Mouse (Mus musculus): ENCODE data around the gene Actrt2. TPM values are rescaled to one million over a fixed set of nuclear protein-coding genes. Genes with fewer than 3 reads are reported as not detected.

The Actrt2 gene
- polyA plus RNA-seq, 1 experiment from 2014 or later, result not detected

DNA sequence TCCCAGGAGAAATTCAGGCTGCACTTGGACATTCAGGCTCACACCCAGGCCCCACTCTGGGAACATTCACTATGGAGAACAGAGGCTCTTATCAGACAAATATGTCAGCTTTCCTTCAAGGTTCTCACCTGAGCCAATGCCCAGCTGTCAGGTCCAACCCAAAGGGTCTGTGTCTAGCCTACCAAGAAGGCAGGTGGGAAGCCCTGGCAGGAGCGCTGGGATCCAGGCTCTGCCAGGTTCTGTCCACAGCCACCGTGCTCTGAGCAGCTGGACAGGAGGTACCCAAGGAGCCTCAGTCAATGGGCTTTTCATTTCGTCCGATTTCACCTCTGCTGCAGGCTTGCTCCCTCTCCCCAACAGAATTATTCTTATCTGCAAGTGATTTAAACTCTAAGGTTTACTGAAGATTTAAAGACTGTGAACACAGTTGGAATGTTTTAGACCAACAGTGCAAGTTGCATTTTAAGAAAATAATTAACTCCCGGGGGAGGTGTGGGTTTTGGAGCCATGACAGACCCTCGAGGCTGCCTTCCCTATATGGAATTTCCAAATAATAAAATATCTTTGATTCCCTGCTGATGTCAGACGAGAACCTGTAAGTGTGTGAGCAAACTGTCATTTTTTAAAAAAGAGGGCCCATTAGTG is 35.9 kb upstream of the Actrt2 start:
- Histone ChIP-seq H3K4me2 (ENCODE audit: low read depth, low read length) (no peak overlapping the region), H3K27ac (ENCODE audit: low read length) (no peak overlapping the region), H3K27me3 (ENCODE audit: control insufficient read depth, insufficient read depth, low read depth, low read length) (no peaks in the 10 kb centered on the region), H3K9ac (ENCODE audit: low read depth, low read length) (no peak overlapping the region), H3K4me1 (ENCODE audit: control insufficient read depth, low read depth, low read length) (no peaks in the 10 kb centered on the region), H3K4me3 (ENCODE audit: low read depth, low read length) (no peak overlapping the region), H3K36me3 (ENCODE audit: control insufficient read depth, insufficient read depth) (no peaks in the 10 kb centered on the region), H3K9me3 (replicated peaks; ENCODE audit: control insufficient read depth, low read length) (no peaks in the 10 kb centered on the region)
- 59% methylated on average over 7 of the region's 7 CpGs for WGBS (ENCODE audit: insufficient replicate concordance)
- ATAC-seq (ENCODE audit: low read depth), result no peak

DNA sequence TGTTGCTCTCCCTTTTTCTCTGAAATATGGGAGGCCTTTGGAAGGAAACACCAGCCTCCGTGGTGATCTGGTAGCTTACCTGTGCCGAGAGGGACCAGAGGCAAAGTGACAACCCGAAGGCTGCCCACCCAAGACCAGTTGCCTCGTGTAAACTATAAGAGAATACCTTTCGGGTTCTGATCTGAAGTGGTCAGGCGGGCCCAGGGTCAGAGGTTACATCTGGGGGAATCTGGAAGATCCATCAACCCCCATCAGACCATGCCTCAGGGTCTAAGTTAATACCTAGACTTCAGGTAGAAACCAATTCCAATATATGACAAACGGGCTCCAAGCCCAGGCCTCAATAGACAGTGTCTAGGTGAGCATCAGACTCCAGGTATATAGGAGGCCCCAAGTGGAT is 35.3 kb upstream of the Actrt2 start:
- Histone ChIP-seq H3K36me3 (ENCODE audit: control insufficient read depth, insufficient read depth) (no peaks in the 10 kb centered on the region), H3K27ac (ENCODE audit: low read length) (no peak overlapping the region), H3K4me2 (ENCODE audit: low read depth, low read length) (no peak overlapping the region), H3K27me3 (ENCODE audit: control insufficient read depth, insufficient read depth, low read depth, low read length) (no peaks in the 10 kb centered on the region), H3K4me3 (ENCODE audit: low read depth, low read length) (no peak overlapping the region), H3K9ac (ENCODE audit: low read depth, low read length) (no peak overlapping the region), H3K9me3 (replicated peaks; ENCODE audit: control insufficient read depth, low read length) (no peaks in the 10 kb centered on the region), H3K4me1 (ENCODE audit: control insufficient read depth, low read depth, low read length) (no peaks in the 10 kb centered on the region)
- ATAC-seq (ENCODE audit: low read depth), result no peak
- 60% methylated on average over 7 of the region's 7 CpGs for WGBS (ENCODE audit: insufficient replicate concordance)

DNA sequence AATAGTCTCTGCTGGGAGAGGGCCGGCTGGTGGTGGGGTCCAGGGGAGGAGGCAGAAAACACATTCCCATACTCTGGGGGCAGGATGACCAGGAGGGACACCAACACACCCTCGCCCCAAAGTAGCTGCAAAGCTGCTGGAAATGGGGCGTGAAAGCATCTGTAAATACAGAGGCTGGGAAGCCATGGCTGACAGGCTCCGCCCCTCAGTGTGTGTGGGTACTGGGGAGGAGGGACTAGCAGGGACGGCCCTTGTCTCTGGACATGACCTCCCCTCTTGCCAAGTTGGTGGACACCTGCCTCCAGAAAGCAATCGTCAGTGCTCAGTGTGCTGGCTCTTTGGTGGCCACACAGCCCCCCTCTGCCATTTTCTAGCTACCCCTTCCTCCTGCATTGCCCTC is 34.5 kb upstream of the Actrt2 start:
- no peak overlapping the region for H3K27ac ChIP-seq (ENCODE audit: low read length)
- H3K9me3 ChIP-seq (replicated peaks; ENCODE audit: control insufficient read depth, low read length), result no peaks in the 10 kb centered on the region
- H3K4me1 ChIP-seq (ENCODE audit: control insufficient read depth, low read depth, low read length), result no peaks in the 10 kb centered on the region
- 43% methylated on average over 6 of the region's 6 CpGs for WGBS (ENCODE audit: insufficient replicate concordance)
- ATAC-seq (ENCODE audit: low read depth), result no peak
- H3K4me2 ChIP-seq (ENCODE audit: low read depth, low read length), result no peak overlapping the region
- no peak overlapping the region for H3K4me3 ChIP-seq (ENCODE audit: low read depth, low read length)
- no peaks in the 10 kb centered on the region for H3K36me3 ChIP-seq (ENCODE audit: control insufficient read depth, insufficient read depth)
- H3K9ac ChIP-seq (ENCODE audit: low read depth, low read length), result no peak overlapping the region
- no peaks in the 10 kb centered on the region for H3K27me3 ChIP-seq (ENCODE audit: control insufficient read depth, insufficient read depth, low read depth, low read length)

DNA sequence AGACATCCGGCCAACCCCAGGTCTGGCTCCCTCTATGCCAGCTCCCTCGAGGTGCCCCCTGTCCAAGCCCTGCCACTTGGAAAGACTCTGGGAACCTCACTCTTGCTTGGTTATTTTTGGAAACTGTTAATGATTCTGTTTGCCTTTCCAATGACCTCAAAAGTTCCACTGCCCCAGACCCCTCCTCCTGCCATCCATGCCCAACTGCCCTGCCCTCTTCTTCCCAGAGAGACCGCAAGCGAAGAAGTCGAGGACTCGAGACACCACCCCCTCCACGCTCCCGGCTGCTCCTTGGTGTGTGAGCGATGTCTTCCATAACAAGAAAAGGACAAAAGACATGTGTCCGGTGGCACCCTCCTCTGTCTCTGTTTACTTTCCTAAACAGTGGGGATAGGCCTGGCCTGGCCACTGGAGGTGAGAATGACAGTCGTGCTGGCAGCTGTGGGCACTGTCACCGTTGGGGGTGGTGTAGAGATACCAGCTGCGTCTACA is 33.3 kb upstream of the Actrt2 start:
- H3K4me1 ChIP-seq (ENCODE audit: control insufficient read depth, low read depth, low read length), result no peaks in the 10 kb centered on the region

DNA sequence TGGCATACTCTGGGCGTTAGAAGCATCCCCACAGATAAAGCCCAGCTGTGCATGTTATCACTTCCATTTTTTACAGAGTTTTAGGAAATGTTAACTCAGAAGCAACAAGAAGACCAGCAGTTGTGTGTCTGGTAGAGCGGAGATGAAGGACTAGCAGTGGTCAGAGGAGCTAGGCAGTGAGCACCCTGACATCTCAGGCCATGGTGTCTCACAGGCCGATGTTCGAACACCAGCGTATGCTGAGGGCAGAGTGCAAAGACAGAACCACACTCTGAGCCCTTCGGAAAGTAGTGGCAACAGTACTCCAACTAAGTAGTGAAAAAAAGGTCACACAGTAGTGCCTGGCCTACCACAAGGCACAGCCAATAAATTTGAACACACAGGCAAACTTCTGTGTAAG is 32.8 kb upstream of the Actrt2 start:
- 64% methylated on average over 6 of the region's 6 CpGs for WGBS (ENCODE audit: insufficient replicate concordance)
- Histone ChIP-seq H3K4me1 (ENCODE audit: control insufficient read depth, low read depth, low read length) (no peaks in the 10 kb centered on the region), H3K4me3 (ENCODE audit: low read depth, low read length) (no peak overlapping the region), H3K9me3 (replicated peaks; ENCODE audit: control insufficient read depth, low read length) (no peaks in the 10 kb centered on the region), H3K36me3 (ENCODE audit: control insufficient read depth, insufficient read depth) (no peaks in the 10 kb centered on the region), H3K27me3 (ENCODE audit: control insufficient read depth, insufficient read depth, low read depth, low read length) (no peaks in the 10 kb centered on the region), H3K27ac (ENCODE audit: low read length) (no peak overlapping the region), H3K4me2 (ENCODE audit: low read depth, low read length) (no peak overlapping the region), H3K9ac (ENCODE audit: low read depth, low read length) (no peak overlapping the region)
- no peak for ATAC-seq (ENCODE audit: low read depth)

More for the DNA sequence above, 33.3 kb upstream of the Actrt2 start:
- Histone ChIP-seq H3K27ac (ENCODE audit: low read length) (no peak overlapping the region), H3K9me3 (replicated peaks; ENCODE audit: control insufficient read depth, low read length) (no peaks in the 10 kb centered on the region), H3K9ac (ENCODE audit: low read depth, low read length) (no peak overlapping the region), H3K4me3 (ENCODE audit: low read depth, low read length) (no peak overlapping the region), H3K36me3 (ENCODE audit: control insufficient read depth, insufficient read depth) (no peaks in the 10 kb centered on the region), H3K27me3 (ENCODE audit: control insufficient read depth, insufficient read depth, low read depth, low read length) (no peaks in the 10 kb centered on the region), H3K4me2 (ENCODE audit: low read depth, low read length) (no peak overlapping the region)
- no peak for ATAC-seq (ENCODE audit: low read depth)
- 78% methylated on average over 13 of the region's 13 CpGs for WGBS (ENCODE audit: insufficient replicate concordance)

DNA sequence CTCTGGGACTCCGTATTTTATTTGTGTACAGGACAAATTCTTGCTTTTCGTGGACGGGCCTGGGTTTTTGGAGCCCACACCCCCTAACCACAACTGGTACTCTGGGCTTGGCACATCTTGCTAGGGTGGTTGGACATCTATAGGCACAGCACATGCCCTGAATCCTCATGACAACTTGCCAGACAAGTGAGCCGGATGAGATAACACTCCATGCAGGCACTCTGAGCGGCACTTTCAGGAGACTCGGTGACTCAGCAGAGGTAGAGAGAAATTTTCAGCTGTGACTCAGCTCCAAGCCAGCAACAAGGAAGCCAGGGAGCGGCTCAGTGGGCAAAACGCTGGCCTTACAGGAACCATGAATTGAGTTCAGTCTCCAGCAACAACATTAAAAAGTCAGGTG is 31.6 kb upstream of the Actrt2 start:
- H3K27me3 ChIP-seq (ENCODE audit: control insufficient read depth, insufficient read depth, low read depth, low read length), result no peaks in the 10 kb centered on the region
- 35% methylated on average over 8 of the region's 8 CpGs for WGBS (ENCODE audit: insufficient replicate concordance)

DNA sequence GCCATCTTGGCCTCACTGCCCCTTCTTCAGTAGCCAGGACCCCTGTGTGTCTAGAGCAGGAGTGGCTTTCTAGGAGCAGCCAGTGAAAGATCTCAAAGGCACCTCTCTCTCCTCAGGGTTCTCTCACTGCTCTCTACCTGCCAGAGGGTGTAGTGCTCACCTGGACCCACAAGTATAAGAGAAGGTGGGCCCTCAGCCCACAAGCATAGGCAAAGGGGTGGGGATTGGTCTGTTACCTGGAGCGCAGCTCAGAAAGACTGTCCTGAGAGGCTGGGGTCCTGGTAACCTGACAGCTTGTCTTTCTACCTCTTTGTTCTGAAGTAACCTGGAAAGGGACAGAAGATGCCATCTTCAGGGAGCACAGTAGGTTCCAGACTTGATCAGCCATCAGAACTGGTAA is 31.0 kb upstream of the Actrt2 start:
- Histone ChIP-seq H3K9me3 (replicated peaks; ENCODE audit: control insufficient read depth, low read length) (no peaks in the 10 kb centered on the region), H3K4me2 (ENCODE audit: low read depth, low read length) (no peak overlapping the region), H3K27me3 (ENCODE audit: control insufficient read depth, insufficient read depth, low read depth, low read length) (no peaks in the 10 kb centered on the region), H3K36me3 (ENCODE audit: control insufficient read depth, insufficient read depth) (no peaks in the 10 kb centered on the region), H3K4me1 (ENCODE audit: control insufficient read depth, low read depth, low read length) (no peaks in the 10 kb centered on the region), H3K9ac (ENCODE audit: low read depth, low read length) (no peak overlapping the region), H3K4me3 (ENCODE audit: low read depth, low read length) (no peak overlapping the region), H3K27ac (ENCODE audit: low read length) (no peak overlapping the region)
- ATAC-seq (ENCODE audit: low read depth), result no peak
- 68% methylated on average over 1 of the region's 1 CpGs for whole genome bisulfite sequencing (ENCODE audit: insufficient replicate concordance)

More for the DNA sequence above, 31.6 kb upstream of the Actrt2 start:
- no peak for ATAC-seq (ENCODE audit: low read depth)
- Histone ChIP-seq H3K9ac (ENCODE audit: low read depth, low read length) (no peak overlapping the region), H3K36me3 (ENCODE audit: control insufficient read depth, insufficient read depth) (no peaks in the 10 kb centered on the region), H3K9me3 (replicated peaks; ENCODE audit: control insufficient read depth, low read length) (no peaks in the 10 kb centered on the region), H3K4me3 (ENCODE audit: low read depth, low read length) (no peak overlapping the region), H3K4me2 (ENCODE audit: low read depth, low read length) (no peak overlapping the region), H3K4me1 (ENCODE audit: control insufficient read depth, low read depth, low read length) (no peaks in the 10 kb centered on the region), H3K27ac (ENCODE audit: low read length) (no peak overlapping the region)

DNA sequence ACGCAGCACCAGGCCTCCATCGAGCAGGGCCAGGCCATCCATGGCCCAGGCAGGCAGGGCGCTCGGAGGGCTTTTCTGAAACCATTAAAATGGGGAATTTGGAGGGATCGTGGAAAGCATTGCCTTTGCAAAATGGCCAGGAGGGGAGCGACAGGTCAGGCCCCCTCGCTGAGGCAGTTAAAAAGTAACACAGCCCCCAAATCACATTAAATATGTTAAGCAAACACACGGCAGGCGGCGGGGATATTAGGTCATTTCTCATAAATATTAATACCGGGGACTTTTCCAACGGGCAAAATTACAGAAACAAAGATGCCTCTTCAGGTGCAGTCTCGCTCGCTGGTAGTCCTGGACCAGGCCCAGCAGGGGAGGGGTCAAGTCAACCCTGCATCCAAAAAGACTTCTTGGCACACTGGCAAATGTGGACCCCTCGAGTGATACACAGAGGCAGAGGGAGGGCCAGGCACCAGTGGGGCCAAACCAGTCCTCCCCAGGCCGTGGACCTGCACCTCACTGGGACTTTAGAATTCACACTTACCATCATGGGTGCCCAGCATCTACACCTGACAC is 30.4 kb upstream of the Actrt2 start:
- no peak overlapping the region for H3K4me3 ChIP-seq (ENCODE audit: low read depth, low read length)
- H3K9me3 ChIP-seq (replicated peaks; ENCODE audit: control insufficient read depth, low read length), result no peaks in the 10 kb centered on the region
- H3K36me3 ChIP-seq (ENCODE audit: control insufficient read depth, insufficient read depth), result no peaks in the 10 kb centered on the region
- H3K27ac ChIP-seq (ENCODE audit: low read length), result no peak overlapping the region
- no peak overlapping the region for H3K9ac ChIP-seq (ENCODE audit: low read depth, low read length)
- ATAC-seq (ENCODE audit: low read depth), result no peak
- H3K27me3 ChIP-seq (ENCODE audit: control insufficient read depth, insufficient read depth, low read depth, low read length), result no peaks in the 10 kb centered on the region
- no peaks in the 10 kb centered on the region for H3K4me1 ChIP-seq (ENCODE audit: control insufficient read depth, low read depth, low read length)
- H3K4me2 ChIP-seq (ENCODE audit: low read depth, low read length), result no peak overlapping the region
- 64% methylated on average over 16 of the region's 16 CpGs for WGBS (ENCODE audit: insufficient replicate concordance)

DNA sequence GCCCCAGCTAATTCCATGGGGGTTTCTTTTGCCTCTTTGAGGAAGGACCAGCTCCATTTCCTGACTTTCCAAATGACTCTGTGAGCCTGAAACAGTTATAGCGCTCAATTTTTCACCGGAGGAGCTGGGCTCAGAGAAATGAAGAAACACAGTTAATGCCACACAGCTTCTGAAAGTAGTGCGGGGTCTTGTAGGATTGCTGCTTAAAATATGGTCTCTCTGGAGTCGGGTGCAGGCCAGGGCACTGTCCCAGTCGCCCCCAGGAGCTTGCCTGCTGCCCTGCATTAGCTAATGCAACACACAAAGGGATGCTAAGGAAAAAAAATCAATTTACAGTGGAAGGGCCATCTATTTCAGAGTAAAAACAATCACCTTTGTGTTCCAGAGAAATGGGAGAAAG is 29.8 kb upstream of the Actrt2 start:
- Histone ChIP-seq H3K27me3 (ENCODE audit: control insufficient read depth, insufficient read depth, low read depth, low read length) (no peaks in the 10 kb centered on the region), H3K9me3 (replicated peaks; ENCODE audit: control insufficient read depth, low read length) (no peaks in the 10 kb centered on the region)
- 61% methylated on average over 5 of the region's 5 CpGs for WGBS (ENCODE audit: insufficient replicate concordance)

More for the DNA sequence above, 29.8 kb upstream of the Actrt2 start:
- Histone ChIP-seq H3K4me1 (ENCODE audit: control insufficient read depth, low read depth, low read length) (no peaks in the 10 kb centered on the region), H3K36me3 (ENCODE audit: control insufficient read depth, insufficient read depth) (no peaks in the 10 kb centered on the region), H3K27ac (ENCODE audit: low read length) (no peak overlapping the region), H3K9ac (ENCODE audit: low read depth, low read length) (no peak overlapping the region), H3K4me3 (ENCODE audit: low read depth, low read length) (no peak overlapping the region), H3K4me2 (ENCODE audit: low read depth, low read length) (no peak overlapping the region)
- ATAC-seq (ENCODE audit: low read depth), result no peak
